Mouse (Mus musculus): ENCODE measurements around the gene Dgki. TPM values are rescaled to one million over a fixed set of nuclear protein-coding genes. Genes with fewer than 3 reads are reported as not detected.
A peak's percentile ranks its signal among the peaks of the same experiment; 100 is the strongest.

The Dgki gene
- polyA plus RNA-seq, 1 experiment from 2014 or later = 1.3 TPM

GRCm38 (mm10) chr6:37072401-37073016, 227.5 kb downstream of the Dgki start:
- Histone ChIP-seq H3K27me3 (no peaks in the 10 kb centered on the region), H3K4me2 (replicated peaks) (no peak overlapping the region), H3K9me3 (no peaks in the 10 kb centered on the region), H3K36me3 (no peaks in the 10 kb centered on the region), H3K27ac (no peak overlapping the region), H3K4me3 (no peak overlapping the region), H3K9ac (no peak overlapping the region), H3K4me1 (peaks cover 7% of the 10 kb centered on the region)
- WGBS = 39% methylated on average over 9 of the region's 9 CpGs
- ATAC-seq (ENCODE audit: low FRiP score, low read depth) = no peak

GRCm38 (mm10) chr6:37069836-37070600, 230.0 kb downstream of the Dgki start:
- peaks cover 7% of the 10 kb centered on the region for H3K4me1 ChIP-seq
- H3K36me3 ChIP-seq = no peaks in the 10 kb centered on the region
- ATAC-seq (ENCODE audit: low FRiP score, low read depth) = no peak
- H3K27ac ChIP-seq = no peak overlapping the region
- H3K27me3 ChIP-seq = no peaks in the 10 kb centered on the region
- no peak overlapping the region for H3K9ac ChIP-seq
- H3K4me3 ChIP-seq = no peak overlapping the region
- 76% methylated on average over 14 of the region's 14 CpGs for WGBS
- no peaks in the 10 kb centered on the region for H3K9me3 ChIP-seq
- no peak overlapping the region for H3K4me2 ChIP-seq (replicated peaks)

- Histone ChIP-seq H3K9me3 (no peaks in the 10 kb centered on the region), H3K4me3 (no peak overlapping the region), H3K27ac (no peak overlapping the region), H3K9ac (no peak overlapping the region), H3K4me2 (replicated peaks) (no peak overlapping the region), H3K27me3 (no peaks in the 10 kb centered on the region), H3K4me1 (peaks cover 16% of the 10 kb centered on the region), H3K36me3 (no peaks in the 10 kb centered on the region)
- 87% methylated on average over 6 of the region's 6 CpGs for WGBS
- ATAC-seq (ENCODE audit: low FRiP score, low read depth) = no peak
Observed at GRCm38 (mm10) chr6:37068737-37069136, 231.2 kb downstream of the Dgki start.

GRCm38 (mm10) chr6:37067357-37067756, 232.6 kb downstream of the Dgki start:
- no peak overlapping the region for H3K4me2 ChIP-seq (replicated peaks)
- no peaks in the 10 kb centered on the region for H3K9me3 ChIP-seq
- H3K4me1 ChIP-seq = peaks cover 15% of the 10 kb centered on the region
- H3K27ac ChIP-seq = no peak overlapping the region
- H3K9ac ChIP-seq = no peak overlapping the region
- no peaks in the 10 kb centered on the region for H3K36me3 ChIP-seq
- no peak for ATAC-seq (ENCODE audit: low FRiP score, low read depth)
- H3K27me3 ChIP-seq = no peaks in the 10 kb centered on the region
- 70% methylated on average over 1 of the region's 1 CpGs for WGBS
- H3K4me3 ChIP-seq = no peak overlapping the region

- no peak overlapping the region for H3K9ac ChIP-seq
- no peak for ATAC-seq (ENCODE audit: low FRiP score, low read depth)
- no peaks in the 10 kb centered on the region for H3K27me3 ChIP-seq
- no peak overlapping the region for H3K4me3 ChIP-seq
- no peak overlapping the region for H3K4me2 ChIP-seq (replicated peaks)
- WGBS = 19% methylated on average over 10 of the region's 10 CpGs
- H3K4me1 ChIP-seq = peaks cover 23% of the 10 kb centered on the region
- no peak overlapping the region for H3K27ac ChIP-seq
- no peaks in the 10 kb centered on the region for H3K36me3 ChIP-seq
- H3K9me3 ChIP-seq = no peaks in the 10 kb centered on the region
Observed at GRCm38 (mm10) chr6:37064214-37064830, 235.7 kb downstream of the Dgki start.

GRCm38 (mm10) chr6:37063266-37063665, 236.7 kb downstream of the Dgki start:
- 95% methylated on average over 7 of the region's 7 CpGs for WGBS
- Histone ChIP-seq H3K36me3 (no peaks in the 10 kb centered on the region), H3K27me3 (no peaks in the 10 kb centered on the region), H3K9me3 (no peaks in the 10 kb centered on the region), H3K4me1 (peaks cover 23% of the 10 kb centered on the region), H3K4me3 (no peak overlapping the region), H3K9ac (no peak overlapping the region), H3K4me2 (replicated peaks) (no peak overlapping the region), H3K27ac (no peak overlapping the region)
- no peak for ATAC-seq (ENCODE audit: low FRiP score, low read depth)

GRCm38 (mm10) chr6:37060114-37060513, 239.9 kb downstream of the Dgki start:
- Histone ChIP-seq H3K27ac (no peak overlapping the region; the same call in 1 of the 2 replicates), H3K36me3 (no peaks in the 10 kb centered on the region), H3K9ac (no peak overlapping the region), H3K4me1 (peaks cover 23% of the 10 kb centered on the region), H3K4me2 (replicated peaks) (no peak overlapping the region), H3K9me3 (no peaks in the 10 kb centered on the region), H3K4me3 (no peak overlapping the region), H3K27me3 (no peaks in the 10 kb centered on the region)
- ATAC-seq (ENCODE audit: low FRiP score, low read depth) = peak; percentile 72
- WGBS = 44% methylated on average over 3 of the region's 3 CpGs

- peaks cover 25% of the 10 kb centered on the region for H3K4me1 ChIP-seq
- H3K27ac ChIP-seq = no peak overlapping the region
- no peak overlapping the region for H3K9ac ChIP-seq
- H3K36me3 ChIP-seq = no peaks in the 10 kb centered on the region
- H3K4me3 ChIP-seq = no peak overlapping the region
- no peaks in the 10 kb centered on the region for H3K9me3 ChIP-seq
- H3K4me2 ChIP-seq (replicated peaks) = no peak overlapping the region
- 89% methylated on average over 9 of the region's 9 CpGs for WGBS
- no peaks in the 10 kb centered on the region for H3K27me3 ChIP-seq
- no peak for ATAC-seq (ENCODE audit: low FRiP score, low read depth)
Observed at GRCm38 (mm10) chr6:37057957-37058356, 242.0 kb downstream of the Dgki start.

- no peaks in the 10 kb centered on the region for H3K36me3 ChIP-seq
- ATAC-seq (ENCODE audit: low FRiP score, low read depth) = no peak
- WGBS = 90% methylated on average over 7 of the region's 7 CpGs
- no peak overlapping the region for H3K4me2 ChIP-seq (replicated peaks)
- H3K9me3 ChIP-seq = no peaks in the 10 kb centered on the region
- H3K9ac ChIP-seq = no peak overlapping the region
- no peaks in the 10 kb centered on the region for H3K27me3 ChIP-seq
- no peak overlapping the region for H3K4me3 ChIP-seq
- H3K4me1 ChIP-seq = peaks cover 29% of the 10 kb centered on the region
- no peak overlapping the region for H3K27ac ChIP-seq
Observed at GRCm38 (mm10) chr6:37057536-37057935, 242.4 kb downstream of the Dgki start.

GRCm38 (mm10) chr6:37055634-37056033, 244.3 kb downstream of the Dgki start:
- Histone ChIP-seq H3K27me3 (no peaks in the 10 kb centered on the region), H3K4me3 (no peak overlapping the region), H3K4me1 (peaks cover 26% of the 10 kb centered on the region), H3K27ac (no peak overlapping the region), H3K36me3 (no peaks in the 10 kb centered on the region), H3K9me3 (no peaks in the 10 kb centered on the region), H3K4me2 (replicated peaks) (no peak overlapping the region), H3K9ac (no peak overlapping the region)
- ATAC-seq (ENCODE audit: low FRiP score, low read depth) = no peak
- WGBS = 88% methylated on average over 3 of the region's 3 CpGs

GRCm38 (mm10) chr6:37055128-37055527, 244.9 kb downstream of the Dgki start:
- WGBS = 65% methylated on average over 5 of the region's 5 CpGs
- Histone ChIP-seq H3K4me1 (peaks cover 21% of the 10 kb centered on the region), H3K4me2 (replicated peaks) (no peak overlapping the region), H3K27ac (no peak overlapping the region), H3K27me3 (no peaks in the 10 kb centered on the region), H3K36me3 (no peaks in the 10 kb centered on the region), H3K4me3 (no peak overlapping the region), H3K9me3 (no peaks in the 10 kb centered on the region), H3K9ac (no peak overlapping the region)
- no peak for ATAC-seq (ENCODE audit: low FRiP score, low read depth)

- Histone ChIP-seq H3K9ac (no peak overlapping the region), H3K27me3 (no peaks in the 10 kb centered on the region), H3K4me2 (replicated peaks) (no peak overlapping the region), H3K4me1 (peaks cover 21% of the 10 kb centered on the region), H3K9me3 (no peaks in the 10 kb centered on the region), H3K27ac (no peak overlapping the region), H3K36me3 (no peaks in the 10 kb centered on the region), H3K4me3 (no peak overlapping the region)
- ATAC-seq (ENCODE audit: low FRiP score, low read depth) = 0 out of 2 replicates have a peak, but pooled peaks have one; percentile 25
- WGBS = 46% methylated on average over 6 of the region's 6 CpGs
Observed at GRCm38 (mm10) chr6:37054435-37055020, 245.5 kb downstream of the Dgki start.
